Mouse (Mus musculus) frontal cortex, postnatal 25 days (tissue): Measurements from ENCODE around the gene Ipcef1.
"Not testable (repeated sequence)": the region's sequence is repeated elsewhere in the genome, so short reads cannot be mapped to it uniquely, and the experiment has no call there.

Experiments used
- DNase-seq, 2 experiments: peaks; one replicate each; pipeline ENCODE4 v3.0.0; 2022; ENCODE audit warnings: low spot score in 2 of 2

Ipcef1 gene

GRCm38 (mm10) chr10:7035547-7035946 is 16.7 kb downstream of the Ipcef1 start:
- DNase-seq = no peak

GRCm38 (mm10) chr10:7033459-7033858 is 18.8 kb downstream of the Ipcef1 start:
- DNase-seq = no peak

GRCm38 (mm10) chr10:7025028-7025427 is 27.2 kb downstream of the Ipcef1 start:
- no peak for DNase-seq

DNA sequence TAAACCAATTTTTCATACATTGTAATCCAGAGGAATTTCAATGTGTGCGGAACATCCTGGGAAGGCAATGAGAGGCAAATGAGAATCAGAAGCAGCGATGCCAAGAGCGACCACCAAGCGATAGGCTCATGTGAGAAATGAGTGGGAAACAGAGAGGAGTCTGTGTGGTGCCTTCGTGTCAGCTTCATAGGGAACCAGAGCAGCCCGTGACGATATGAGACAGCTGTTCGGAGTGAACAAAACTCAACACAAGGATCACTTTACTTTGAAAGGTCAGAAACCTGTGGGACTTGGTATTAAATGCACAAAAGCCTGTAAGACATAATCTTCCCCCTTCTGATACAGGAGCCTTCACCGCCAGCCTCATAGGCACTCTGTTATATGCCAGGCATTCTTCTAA is 31.7 kb downstream of the Ipcef1 start:
- DNase-seq = no peak

DNA sequence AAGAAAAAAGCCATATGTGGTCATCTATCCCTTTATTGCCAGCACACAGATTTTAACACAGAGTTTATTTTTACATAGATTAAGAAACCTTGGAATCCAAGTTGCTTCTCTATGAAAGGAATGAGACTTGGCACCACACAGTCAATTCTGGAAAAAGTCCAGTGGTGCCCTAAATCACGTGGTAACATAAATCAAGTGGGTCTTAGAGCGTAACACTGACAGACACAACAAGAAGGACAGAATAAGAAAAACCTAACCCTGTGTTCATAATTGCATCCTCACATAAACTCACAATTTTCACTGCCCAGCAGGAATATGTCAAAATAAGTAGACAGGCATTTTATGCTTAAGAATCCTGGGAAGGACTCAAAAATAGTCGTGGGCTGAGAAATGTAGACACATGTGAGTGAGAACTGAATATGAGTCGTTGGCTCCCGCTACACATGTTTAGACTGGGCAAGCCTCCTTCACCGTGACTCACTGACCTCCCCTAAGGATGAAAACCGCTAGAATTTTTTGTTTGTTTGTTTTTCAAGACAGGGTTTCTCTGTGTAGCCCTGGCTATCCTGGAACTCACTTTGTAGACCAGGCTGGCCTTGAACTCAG is 32.4 kb downstream of the Ipcef1 start:
- no peak for DNase-seq

DNA sequence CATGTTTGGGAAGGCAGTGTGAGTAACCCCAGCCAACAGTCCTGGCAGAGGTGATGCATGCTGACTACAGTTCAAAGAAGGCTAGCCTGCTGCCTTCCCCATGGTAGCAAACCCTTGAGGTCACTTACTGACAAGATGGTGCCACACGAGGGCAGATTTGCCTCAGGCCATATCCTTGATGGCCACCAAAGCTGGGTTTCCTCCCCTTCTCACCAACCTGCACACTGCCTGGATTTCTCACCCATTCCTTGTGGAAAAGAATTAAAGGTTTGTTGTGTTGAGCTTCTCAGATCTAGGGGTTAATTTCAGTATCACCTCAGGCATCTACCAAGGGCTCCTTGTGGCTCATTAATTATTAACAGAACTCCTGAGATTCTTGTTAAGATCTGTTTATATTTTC is 37.1 kb downstream of the Ipcef1 start:
- no peak for DNase-seq

DNA sequence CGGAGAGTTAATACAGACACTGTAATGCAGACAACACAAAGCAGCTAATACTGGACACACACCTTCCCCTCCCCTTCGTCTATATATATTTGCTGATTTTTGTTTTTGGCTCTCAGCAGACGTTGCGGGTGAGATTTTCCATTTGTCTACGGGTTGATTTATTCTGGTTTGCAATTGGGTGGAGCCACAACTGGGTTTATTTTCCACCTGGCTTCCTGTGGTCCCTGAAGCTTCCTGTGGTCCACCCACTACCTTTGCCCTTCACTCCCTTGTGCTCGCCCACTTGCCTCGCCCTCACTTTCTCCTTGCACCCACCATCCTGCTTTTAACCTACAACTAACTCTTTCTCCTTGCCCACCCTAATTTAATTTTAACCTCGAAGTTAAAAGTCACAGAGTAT is 41.7 kb downstream of the Ipcef1 start:
- DNase-seq = no peak

GRCm38 (mm10) chr10:7004980-7005538 is 47.2 kb downstream of the Ipcef1 start:
- no peak for DNase-seq

DNA sequence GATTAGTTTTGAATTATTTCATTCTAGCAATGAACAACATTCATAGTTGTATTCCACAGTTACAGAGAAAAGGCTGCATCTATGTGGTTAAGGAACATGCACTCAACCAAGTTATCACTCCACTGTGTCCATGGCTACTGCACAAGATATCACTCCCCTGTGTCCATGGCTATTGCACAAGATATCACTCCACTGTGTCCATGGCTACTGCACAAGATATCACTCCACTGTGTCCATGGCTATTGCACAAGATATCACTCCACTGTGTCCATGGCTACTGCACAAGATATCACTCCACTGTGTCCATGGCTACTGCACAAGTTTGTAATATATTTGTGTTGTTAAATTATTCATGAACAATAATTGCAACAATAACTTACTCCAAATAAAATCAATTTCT is 48.4 kb downstream of the Ipcef1 start:
- not testable (repeated sequence) for DNase-seq

DNA sequence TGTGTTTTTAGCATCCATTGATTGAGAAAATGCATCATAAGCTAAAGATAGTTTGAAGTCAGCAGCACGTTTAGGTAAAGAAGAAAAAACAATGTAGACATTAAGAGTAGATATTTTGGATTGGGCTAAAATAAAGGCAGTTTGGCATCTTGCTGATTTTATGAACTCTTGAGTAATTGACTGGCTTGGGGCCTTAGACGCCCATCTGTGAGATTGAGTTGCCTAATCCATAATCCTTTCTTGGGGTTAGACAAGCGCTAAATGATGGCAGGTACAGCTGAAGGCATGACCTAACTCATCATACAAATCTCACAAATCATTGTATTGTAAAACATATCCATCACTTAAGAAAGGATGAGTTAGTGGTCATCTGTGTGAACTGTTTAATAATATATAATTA is 52.9 kb downstream of the Ipcef1 start:
- DNase-seq = no peak

GRCm38 (mm10) chr10:6998576-6999250 is 53.6 kb downstream of the Ipcef1 start:
- no peak for DNase-seq

DNA sequence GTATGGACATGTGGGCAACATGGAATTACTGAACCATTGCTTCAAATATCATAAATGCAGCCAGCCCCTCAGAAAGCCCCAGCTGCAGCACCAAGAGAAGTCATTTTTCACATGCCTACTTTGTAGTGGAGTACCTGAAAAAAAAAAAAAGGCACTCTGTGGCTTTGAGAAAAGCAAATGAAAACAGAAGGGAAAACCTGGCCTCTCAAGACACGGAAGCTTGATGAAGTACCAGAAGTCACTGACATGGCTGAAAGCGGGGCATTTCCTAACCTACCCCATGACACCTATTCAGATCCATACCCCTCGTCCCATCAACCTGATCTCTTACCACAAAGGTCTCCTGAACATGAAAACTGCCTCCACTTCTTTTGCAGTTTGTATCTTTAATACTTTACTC is 55.4 kb downstream of the Ipcef1 start:
- DNase-seq = no peak

DNA sequence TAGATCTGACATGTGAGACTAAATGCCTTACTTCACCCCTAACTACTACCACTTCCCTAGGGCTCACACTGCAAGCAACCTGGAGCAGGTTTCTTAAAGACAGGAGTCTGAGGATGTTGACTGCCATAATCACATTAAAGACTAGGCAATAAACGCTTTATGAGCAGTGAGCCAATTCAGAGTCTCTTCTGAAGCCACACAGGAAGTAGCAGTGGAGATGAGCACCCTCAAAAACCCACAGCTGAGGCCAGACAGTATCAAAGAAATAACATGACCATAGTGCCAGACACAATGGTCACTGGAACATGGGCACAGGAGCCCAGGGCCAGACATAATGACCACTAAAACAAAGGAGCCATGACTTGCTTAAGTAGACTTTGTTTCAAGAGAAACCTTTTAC is 63.7 kb downstream of the Ipcef1 start:
- DNase-seq = no peak

- no peak for DNase-seq
Measured at GRCm38 (mm10) chr10:6987399-6988098, 64.7 kb downstream of the Ipcef1 start.

DNA sequence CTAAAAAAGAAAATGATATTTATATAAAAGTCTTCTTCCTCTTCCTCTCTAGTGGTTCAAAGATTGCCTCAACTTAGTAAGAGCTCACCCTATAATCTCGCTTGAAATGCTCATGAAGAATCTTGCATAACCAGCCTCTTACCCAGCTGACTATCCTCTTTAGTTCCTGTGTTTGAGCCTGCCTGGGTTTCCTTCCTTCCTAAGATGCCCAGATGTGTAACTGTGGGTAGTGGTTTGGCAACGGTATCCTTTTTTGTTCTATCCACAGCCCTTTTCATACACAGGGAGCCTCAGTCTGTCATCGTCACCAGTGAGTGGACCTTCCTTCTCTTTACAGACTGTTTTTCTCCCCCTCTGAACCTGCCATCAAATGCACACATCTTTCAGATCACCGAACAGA is 66.0 kb downstream of the Ipcef1 start:
- DNase-seq = no peak

GRCm38 (mm10) chr10:6983431-6983830 is 68.8 kb downstream of the Ipcef1 start:
- no peak for DNase-seq

DNA sequence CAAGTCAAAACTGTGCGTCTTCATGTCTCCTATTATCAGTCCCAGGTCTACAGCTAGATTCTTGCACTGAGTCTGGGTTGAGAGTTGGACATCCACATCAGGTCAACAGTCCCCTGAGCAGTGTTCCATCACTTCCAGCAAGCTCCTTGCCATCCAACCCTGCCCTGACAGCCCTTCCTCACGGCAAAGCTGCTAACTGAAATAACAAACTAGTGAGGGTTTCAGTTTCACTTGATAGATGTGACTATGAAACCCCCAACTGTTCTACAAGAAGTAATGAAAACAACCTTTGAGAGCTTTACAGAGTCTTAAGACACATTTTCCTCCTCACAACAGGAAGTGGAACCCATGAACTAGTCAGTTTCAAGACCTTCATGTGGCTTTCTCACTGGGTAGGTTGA is 69.5 kb downstream of the Ipcef1 start:
- no peak for DNase-seq

DNA sequence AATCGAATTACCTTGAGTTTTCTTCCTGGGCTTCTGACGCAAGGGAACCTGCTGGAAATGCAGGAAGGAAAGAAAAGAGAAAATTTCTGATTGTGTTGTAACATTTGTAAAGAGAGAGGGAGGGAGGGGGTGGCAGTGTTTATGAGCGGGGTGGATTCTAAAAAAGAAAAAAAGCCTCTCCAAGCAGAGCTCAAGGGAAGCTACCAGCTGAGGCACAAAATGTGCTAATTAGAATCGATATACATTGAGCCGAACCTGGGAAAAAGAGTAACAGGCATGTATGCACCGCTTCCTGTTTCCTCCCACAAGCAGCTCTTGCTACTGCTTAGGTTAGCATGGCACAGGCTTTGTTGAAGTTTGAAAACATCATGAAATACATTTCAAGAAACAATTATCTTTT is 72.0 kb downstream of the Ipcef1 start:
- no peak for DNase-seq

- no peak for DNase-seq
Measured at GRCm38 (mm10) chr10:6979789-6980188, 72.5 kb downstream of the Ipcef1 start.

DNA sequence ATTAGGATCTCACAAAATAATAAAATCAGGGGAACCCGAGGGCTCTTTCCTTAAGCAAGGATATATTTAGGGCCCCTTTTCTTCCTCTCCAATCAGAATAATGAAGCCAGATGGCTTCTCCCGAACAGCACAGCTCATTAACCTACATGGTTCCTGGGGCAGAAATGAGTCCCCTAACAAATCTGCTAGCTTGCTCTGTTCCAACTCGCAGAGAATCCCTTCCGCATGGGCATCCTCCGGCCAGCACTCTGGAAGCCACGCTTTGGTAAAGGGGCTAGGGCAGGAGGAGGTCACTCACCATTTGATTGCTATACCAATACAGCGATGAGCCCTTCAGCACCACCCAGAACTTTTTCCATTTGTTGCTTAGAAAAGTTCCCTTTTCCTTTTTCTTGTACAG is 73.1 kb downstream of the Ipcef1 start:
- no peak for DNase-seq

DNA sequence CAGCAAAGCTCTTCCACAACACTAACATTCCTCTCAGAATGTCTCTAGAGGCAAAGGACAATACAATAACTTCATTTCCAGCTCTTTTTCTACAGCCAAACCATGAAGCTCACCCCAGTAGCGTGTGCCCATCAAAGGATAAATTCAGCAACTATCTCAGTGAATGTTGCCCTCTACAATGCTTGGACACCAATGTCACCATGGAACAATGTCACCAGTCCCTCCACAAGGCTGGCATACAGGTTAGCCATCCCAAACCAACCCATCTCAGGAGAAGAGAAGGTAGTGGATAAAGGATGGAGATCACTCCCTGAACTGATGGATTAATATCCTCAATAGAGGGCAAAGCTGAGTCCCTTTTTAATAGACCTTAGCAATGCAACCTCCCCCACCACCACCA is 73.5 kb downstream of the Ipcef1 start:
- no peak for DNase-seq

DNA sequence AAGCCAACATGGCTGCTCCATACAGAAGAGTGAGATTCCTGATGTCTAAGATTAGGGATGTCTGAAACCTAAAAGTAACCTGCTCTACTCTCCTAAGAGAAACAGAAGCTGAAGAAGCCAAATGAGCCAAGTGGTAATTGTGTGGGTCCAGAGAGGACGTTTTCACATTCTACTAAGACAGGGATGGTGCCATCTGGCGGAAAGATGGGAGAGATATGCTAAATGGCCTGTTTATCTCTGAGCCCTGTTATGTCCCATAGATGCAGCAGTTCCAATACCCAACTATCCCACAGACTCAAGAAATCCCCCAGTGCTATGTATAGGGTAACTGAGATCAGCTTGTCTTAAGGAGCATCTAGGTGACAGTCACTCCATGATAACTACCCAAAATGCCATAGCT is 74.4 kb downstream of the Ipcef1 start:
- DNase-seq = no peak

DNA sequence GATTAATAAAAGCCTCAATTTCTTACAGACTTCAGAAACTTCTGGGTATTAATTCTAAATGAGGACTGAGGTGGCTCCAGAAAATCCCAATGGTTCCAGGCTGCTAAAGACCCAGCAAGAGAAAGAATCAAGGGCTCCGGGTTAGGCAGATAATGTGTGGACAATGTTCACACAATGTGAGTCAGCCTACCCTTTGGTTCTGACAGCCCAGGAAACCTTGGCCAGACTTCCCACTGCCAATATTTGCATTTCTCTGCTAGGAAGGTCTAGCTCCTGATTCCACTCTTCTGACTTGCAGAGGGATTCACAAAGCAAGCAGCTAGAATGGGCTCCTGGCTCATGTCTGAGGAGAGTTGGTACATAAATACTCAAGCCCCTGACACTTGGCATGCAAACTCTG is 83.9 kb downstream of the Ipcef1 start:
- DNase-seq = no peak
